Mouse (Mus musculus): Measurements from ENCODE around the gene Dusp7.

DNA sequence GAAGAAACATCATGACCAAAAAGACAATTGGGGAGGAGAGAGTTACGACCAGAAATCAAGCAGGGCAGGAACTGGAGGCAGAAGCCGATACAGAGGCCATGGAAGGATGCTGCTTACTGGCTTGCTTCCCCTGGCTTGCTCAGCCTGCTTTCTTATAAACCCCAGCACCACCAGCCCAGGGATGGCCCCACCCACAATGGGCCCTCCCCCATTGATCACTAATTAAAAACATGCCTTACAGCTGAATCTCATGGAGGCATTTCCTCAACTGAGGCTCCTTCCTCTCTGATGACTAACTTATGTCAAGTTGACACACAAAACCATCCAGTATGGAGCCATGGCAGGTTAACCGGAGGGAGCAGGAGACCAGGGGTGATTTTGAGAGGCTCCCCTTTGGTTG lies 31.4 kb downstream of the Dusp7 start:
- TF ChIP-seq POLR2AphosphoS2 (IDR thresholded peaks at IDR 0.05; ENCODE audit: insufficient read length, low read depth) (no peak), MAX (IDR thresholded peaks at IDR 0.05; ENCODE audit: low read depth) (no peak), USF1 (IDR thresholded peaks at IDR 0.05; ENCODE audit: low read depth) (no peak), TCF3 (IDR thresholded peaks at IDR 0.05; ENCODE audit: insufficient read length, low read depth) (no peak), MYOG (IDR thresholded peaks at IDR 0.05; ENCODE audit: control insufficient read depth in 1 of 3, insufficient read depth in 1 of 3, insufficient read length in 2 of 3, low read depth in 2 of 3) (no peak), POLR2A (IDR thresholded peaks at IDR 0.05; ENCODE audit: insufficient read length, low read depth) (no peak), TCF12 (IDR thresholded peaks at IDR 0.05; ENCODE audit: insufficient read depth, poor library complexity, severe bottlenecking) (no peak), CEBPB (IDR thresholded peaks at IDR 0.05; ENCODE audit: insufficient read depth, poor library complexity, severe bottlenecking) (no peak), REST (IDR thresholded peaks at IDR 0.05; ENCODE audit: insufficient read depth, insufficient read length) (no peak), E2F4 (IDR thresholded peaks at IDR 0.05; ENCODE audit: insufficient read depth) (no peak), MYOD1 (IDR thresholded peaks at IDR 0.05; ENCODE audit: control insufficient read depth in 1 of 3, insufficient read length in 2 of 3, low read depth in 2 of 3) (no peak), SRF (IDR thresholded peaks at IDR 0.05; ENCODE audit: control insufficient read depth, insufficient read length, low read depth) (no peak)

Measured in myocyte (in vitro differentiated cells).